Mouse (Mus musculus) lung, postnatal 0 days (tissue): ENCODE measurements around the gene Ints4. TPM values are rescaled to one million over a fixed set of nuclear protein-coding genes. Genes with fewer than 3 reads are reported as not detected.

ENCODE experiments used
- ATAC-seq: fragments of 200-750 bp; cut with Nextera tagmentation; 2 replicates; pipeline ENCODE4 v1.8.0; 2017; ENCODE audit warnings: moderate library complexity
- DNase-seq: peaks from one replicate; pipeline ENCODE4 v3.0.0-alpha.2; 2016; ENCODE audit warnings: low spot score
- H3K27ac ChIP-seq: fragments of 300-500 bp; sonication (generic); 2 replicates; pipeline ENCODE4 v1.5.1; 2014; ENCODE audit warnings: antibody characterized with exemption, mild to moderate bottlenecking, low read length, mixed read lengths
- H3K27me3 ChIP-seq: fragments of 300-500 bp; sonication (generic); replicated peaks from 2 replicates; pipeline ENCODE4 v1.6.1; 2014; ENCODE audit warnings: low read length, mixed read lengths; ENCODE audit not compliant: insufficient read depth
- H3K36me3 ChIP-seq: fragments of 300-500 bp; sonication (generic); 2 replicates; pipeline ENCODE4 v1.6.1; 2014; ENCODE audit warnings: low read length, mixed read lengths; ENCODE audit not compliant: insufficient read depth
- H3K4me1 ChIP-seq: fragments of 300-500 bp; sonication (generic); 2 replicates; pipeline ENCODE4 v1.6.1; 2014; ENCODE audit warnings: antibody characterized with exemption, low read depth, low read length, mixed read lengths; ENCODE audit not compliant: insufficient read depth
- H3K4me2 ChIP-seq: fragments of 300-500 bp; sonication (generic); replicated peaks from 2 replicates; pipeline ENCODE4 v1.6.1; 2014; ENCODE audit warnings: low read depth, mild to moderate bottlenecking, low read length, moderate library complexity, mixed read lengths
- H3K4me3 ChIP-seq: fragments of 300-500 bp; sonication (generic); 2 replicates; pipeline ENCODE4 v1.5.1; 2014; ENCODE audit warnings: low read depth, low read length
- H3K9ac ChIP-seq: fragments of 300-500 bp; sonication (generic); replicated peaks from 2 replicates; pipeline ENCODE4 v1.6.1; 2014; ENCODE audit warnings: low read depth, mild to moderate bottlenecking
- H3K9me3 ChIP-seq: fragments of 300-500 bp; sonication (generic); 2 replicates; pipeline ENCODE4 v1.6.1; 2016; ENCODE audit warnings: low read length, mixed read lengths
- CTCF ChIP-seq: IDR thresholded peaks from 2 replicates; pipeline ENCODE4 v1.5.1; 2016; ENCODE audit warnings: antibody characterized with exemption, mild to moderate bottlenecking
- EP300 ChIP-seq: IDR thresholded peaks from 2 replicates; pipeline ENCODE4 v1.6.1; 2016; ENCODE audit warnings: antibody characterized with exemption, mild to moderate bottlenecking, control low read depth
- WGBS: fragments of 180-500 bp; shearing (Covaris S2); extraction: QIAGEN DNeasy Blood & Tissue Kit; methylation state at CpG from one replicate; pipeline ENCODE4 v1.1.7; 2014; 5-methylcytosine and 5-hydroxymethylcytosine counted together
- polyA plus RNA-seq: library from polyadenylated mRNA; unstranded; fragments of >200 nt; fragmentation: Nextera tagmentation; extraction: Ambion mirVana; gene quantifications from 2 replicates; pipeline ENCODE4 v1.2.1, GENCODE M21; 2015

The Ints4 gene
- polyA plus RNA-seq, 1 experiment from 2014 or later, result 21.2 TPM

GRCm38 (mm10) chr7:97563576-97563975 is 82.8 kb downstream of the Ints4 start:
- 92% methylated on average over 2 of the region's 2 CpGs for WGBS
- Histone ChIP-seq H3K4me2 (no peak overlapping the region), H3K27me3 (no peaks in the 10 kb centered on the region), H3K4me1 (no peaks in the 10 kb centered on the region), H3K4me3 (no peak overlapping the region), H3K36me3 (no peaks in the 10 kb centered on the region), H3K9me3 (no peaks in the 10 kb centered on the region), H3K9ac (no peak overlapping the region), H3K27ac (no peak overlapping the region)
- no peak for ATAC-seq
- no peak for TF ChIP-seq EP300
- no peak for TF ChIP-seq CTCF
- DNase-seq, result no peak

GRCm38 (mm10) chr7:97569372-97569771 is 88.6 kb downstream of the Ints4 start:
- no peak overlapping the region for H3K4me3 ChIP-seq
- no peak overlapping the region for H3K27ac ChIP-seq
- H3K27me3 ChIP-seq, result no peaks in the 10 kb centered on the region
- no peaks in the 10 kb centered on the region for H3K36me3 ChIP-seq
- DNase-seq, result no peak
- no peak for TF ChIP-seq EP300
- no peak for TF ChIP-seq CTCF
- H3K4me2 ChIP-seq, result no peak overlapping the region
- H3K4me1 ChIP-seq, result no peaks in the 10 kb centered on the region
- H3K9ac ChIP-seq, result no peak overlapping the region
- no peak for ATAC-seq
- WGBS, result 72% methylated on average over 4 of the region's 4 CpGs
- no peaks in the 10 kb centered on the region for H3K9me3 ChIP-seq

- H3K9ac ChIP-seq, result no peak overlapping the region
- DNase-seq (peak; percentile 24), ATAC-seq (no peak)
- peak; percentile 58 for TF ChIP-seq CTCF
- TF ChIP-seq EP300, result no peak
- H3K27me3 ChIP-seq, result no peaks in the 10 kb centered on the region
- no peak overlapping the region for H3K4me3 ChIP-seq
- H3K27ac ChIP-seq, result no peak overlapping the region
- no peak overlapping the region for H3K4me2 ChIP-seq
- no peaks in the 10 kb centered on the region for H3K4me1 ChIP-seq
- no peaks in the 10 kb centered on the region for H3K9me3 ChIP-seq
- no peaks in the 10 kb centered on the region for H3K36me3 ChIP-seq
- WGBS, result 87% methylated on average over 1 of the region's 1 CpGs
Measured at GRCm38 (mm10) chr7:97570389-97570788, 89.6 kb downstream of the Ints4 start.

GRCm38 (mm10) chr7:97578361-97579066 is 97.8 kb downstream of the Ints4 start:
- Histone ChIP-seq H3K4me2 (peak overlapping the region; percentile 87), H3K4me3 (peak overlapping the region; percentile 99), H3K27me3 (no peaks in the 10 kb centered on the region), H3K36me3 (no peaks in the 10 kb centered on the region), H3K9ac (peak overlapping the region; percentile 68), H3K9me3 (no peaks in the 10 kb centered on the region), H3K4me1 (no peaks in the 10 kb centered on the region; the same call in 1 of the 2 replicates), H3K27ac (peak overlapping the region; percentile 97)
- 25% methylated on average over 8 of the region's 8 CpGs for WGBS
- peak; percentile 64 for DNase-seq
- TF ChIP-seq EP300 (no peak), CTCF (no peak)
- no peak for ATAC-seq

GRCm38 (mm10) chr7:97579067-97579975 is 98.6 kb downstream of the Ints4 start, which contains the start of the genes Aamdc and Rsf1:
Gene Aamdc (minus strand): TSS chr7:97579497.
Gene Rsf1 (plus strand): TSS chr7:97579889.
- peak; percentile 99 for DNase-seq
- peak; percentile 76 for TF ChIP-seq CTCF
- TF ChIP-seq EP300, result 0 out of 2 replicates have a peak, but pooled peaks have one; percentile 16
- peak; percentile 96 for ATAC-seq
- H3K27me3 ChIP-seq, result no peaks in the 10 kb centered on the region
- no peaks in the 10 kb centered on the region; the same call in 1 of the 2 replicates for H3K4me1 ChIP-seq
- no peaks in the 10 kb centered on the region for H3K36me3 ChIP-seq
- H3K9ac ChIP-seq, result peak within 1 kb of the TSS; percentile 70
- peak within 1 kb of the TSS; percentile 99 for H3K4me3 ChIP-seq
- peak within 1 kb of the TSS; percentile 87 for H3K4me2 ChIP-seq
- under 1% methylated on average over 52 of the region's 68 CpGs for WGBS
- H3K9me3 ChIP-seq, result no peaks in the 10 kb centered on the region
- H3K27ac ChIP-seq, result peak within 1 kb of the TSS; percentile 97
